Mouse (Mus musculus) lung, adult 2 months (tissue): ENCODE data around the gene Ddx58. TPM values are rescaled to one million over a fixed set of nuclear protein-coding genes. Genes with fewer than 3 reads are reported as not detected.

Source experiments
- DNase-seq: peaks from one replicate; pipeline ENCODE4 v3.0.0; 2022
- H3K4me1 ChIP-seq: fragments of 200-500 bp; 2 replicates; pipeline ENCODE4 v1.6.1; 2011; ENCODE audit warnings: low read length; ENCODE audit not compliant: control insufficient read depth, insufficient read depth
- H3K4me3 ChIP-seq: fragments of 200-500 bp; replicated peaks from 2 replicates; pipeline ENCODE3; 2011; ENCODE audit warnings: low read depth, mild to moderate bottlenecking, control low read depth, low read length; ENCODE audit errors: extremely low read depth
- CTCF ChIP-seq: fragments of 200-500 bp; IDR thresholded peaks from 2 replicates; pipeline ENCODE4 v1.5.1; 2011; ENCODE audit warnings: mild to moderate bottlenecking, low read length, control low read depth; ENCODE audit not compliant: insufficient read depth
- POLR2A ChIP-seq: fragments of 200-500 bp; IDR thresholded peaks from 2 replicates; pipeline ENCODE4 v1.6.1; 2011; ENCODE audit warnings: low read depth, mild to moderate bottlenecking, control low read depth, low read length, borderline replicate concordance; ENCODE audit errors: extremely low read depth
- WGBS: fragments of 180-500 bp; shearing (Covaris S2); methylation state at CpG from one replicate; pipeline ENCODE4 v1.1.7; 2018; 5-methylcytosine and 5-hydroxymethylcytosine counted together
- polyA plus RNA-seq: library from polyadenylated mRNA; depleted of rRNA; stranded (reverse); fragments of >200 nt; gene quantifications from 2 replicates; pipeline ENCODE4 v1.2.3, GENCODE M21; 2012

Ddx58 gene
- polyA plus RNA-seq, 1 experiment: 21.8 TPM

DNA sequence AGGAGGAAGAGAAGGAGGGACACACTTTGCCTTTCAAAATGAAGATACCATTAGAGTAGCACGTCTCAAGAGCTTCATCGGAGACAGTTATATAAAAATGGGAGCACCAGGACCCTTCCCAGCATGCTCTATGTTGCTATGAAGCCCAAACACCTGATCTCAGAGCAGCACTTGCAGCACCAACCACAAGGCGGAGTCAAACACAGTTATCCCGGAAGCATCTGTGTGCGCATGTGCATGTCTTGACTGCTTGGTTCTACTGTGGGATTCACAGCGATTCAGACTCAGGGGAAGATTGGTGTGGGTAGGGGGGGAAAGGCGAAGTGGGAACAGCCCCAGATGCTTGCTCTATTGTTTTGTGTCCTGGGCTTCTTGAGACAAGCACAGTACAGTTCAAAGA is 21.2 kb downstream of the Ddx58 start:
- Histone ChIP-seq H3K4me3 (no peak overlapping the region), H3K4me1 (no peaks in the 10 kb centered on the region)
- no peak for TF ChIP-seq POLR2A
- TF ChIP-seq CTCF: peak; percentile 64
- no peak for DNase-seq
- 72% methylated on average over 7 of the region's 7 CpGs for WGBS

DNA sequence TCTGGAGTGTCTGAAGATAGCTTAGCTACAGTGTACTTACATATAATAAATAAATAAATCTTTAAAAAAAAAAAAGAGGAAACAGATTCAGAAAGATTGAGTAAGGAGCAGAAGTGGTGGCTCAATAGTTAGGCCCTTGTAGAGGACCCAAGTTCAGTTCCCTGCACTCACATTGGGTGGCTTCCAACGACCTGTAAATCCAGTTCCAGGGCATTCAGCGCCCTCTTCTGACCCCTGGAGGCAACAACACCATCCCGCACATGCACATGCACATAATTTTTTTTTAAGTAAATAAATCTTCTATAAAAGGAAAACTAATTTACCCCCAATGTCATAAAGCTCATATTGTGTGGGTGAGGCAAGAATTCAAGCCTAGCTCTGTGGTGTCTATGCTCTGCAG is 21.7 kb downstream of the Ddx58 start:
- no peak for DNase-seq
- Histone ChIP-seq H3K4me1 (no peaks in the 10 kb centered on the region), H3K4me3 (no peak overlapping the region)
- TF ChIP-seq POLR2A (no peak), CTCF (0 out of 2 replicates have a peak, but pooled peaks have one; percentile 6)
- 59% methylated on average over 3 of the region's 3 CpGs for WGBS

- 92% methylated on average over 6 of the region's 6 CpGs for WGBS
- Histone ChIP-seq H3K4me3 (no peak overlapping the region), H3K4me1 (no peaks in the 10 kb centered on the region)
- no peak for DNase-seq
- no peak for TF ChIP-seq POLR2A
- no peak for TF ChIP-seq CTCF
Measured at GRCm38 (mm10) chr4:40212177-40212576, 27.5 kb downstream of the Ddx58 start.

- Histone ChIP-seq H3K4me3 (no peak overlapping the region), H3K4me1 (no peaks in the 10 kb centered on the region)
- DNase-seq: no peak
- TF ChIP-seq POLR2A (no peak), CTCF (no peak)
- 89% methylated on average over 5 of the region's 5 CpGs for WGBS
Measured at GRCm38 (mm10) chr4:40207701-40208100, 31.9 kb downstream of the Ddx58 start.

DNA sequence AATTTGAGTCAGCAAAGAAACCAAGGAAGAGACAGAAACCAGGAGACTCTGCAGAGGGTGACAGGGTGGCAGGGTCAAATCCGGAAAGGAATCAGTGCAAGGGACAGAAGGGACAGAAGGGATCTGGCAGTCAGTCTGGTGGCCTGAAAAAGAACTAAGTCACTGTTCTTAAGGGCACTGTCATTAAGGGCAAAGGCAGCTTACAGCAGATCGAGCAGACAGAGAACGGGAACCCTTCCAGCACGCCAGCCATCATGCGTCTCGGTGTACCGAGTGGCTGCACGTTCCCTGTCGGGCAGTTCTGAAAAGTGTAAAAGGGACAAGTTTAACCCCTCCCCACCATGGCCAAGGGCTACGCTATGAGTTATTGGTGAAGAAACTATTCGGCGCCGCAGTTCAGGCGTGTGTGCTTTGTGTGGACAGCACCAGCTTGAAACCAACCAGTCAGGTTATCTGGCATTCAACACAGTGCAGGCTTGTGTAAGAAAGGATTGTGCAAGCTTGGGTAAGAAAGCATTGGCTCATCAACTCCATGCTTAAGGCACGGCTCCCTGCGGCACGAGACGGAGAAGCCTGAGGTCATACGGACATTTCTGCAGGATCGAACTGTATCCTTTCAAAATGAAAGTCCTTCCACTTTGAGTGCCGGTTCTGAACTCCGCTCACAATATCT is 34.3 kb downstream of the Ddx58 start:
- TF ChIP-seq POLR2A (no peak), CTCF (no peak)
- no peaks in the 10 kb centered on the region for H3K4me1 ChIP-seq
- WGBS: 77% methylated on average over 22 of the region's 22 CpGs
- no peak for DNase-seq
- H3K4me3 ChIP-seq: no peak overlapping the region

- Histone ChIP-seq H3K4me1 (no peaks in the 10 kb centered on the region), H3K4me3 (no peak overlapping the region)
- WGBS: 79% methylated on average over 3 of the region's 3 CpGs
- DNase-seq: no peak
- no peak for TF ChIP-seq POLR2A
- no peak for TF ChIP-seq CTCF
Measured at GRCm38 (mm10) chr4:40204374-40204773, 35.3 kb downstream of the Ddx58 start.

DNA sequence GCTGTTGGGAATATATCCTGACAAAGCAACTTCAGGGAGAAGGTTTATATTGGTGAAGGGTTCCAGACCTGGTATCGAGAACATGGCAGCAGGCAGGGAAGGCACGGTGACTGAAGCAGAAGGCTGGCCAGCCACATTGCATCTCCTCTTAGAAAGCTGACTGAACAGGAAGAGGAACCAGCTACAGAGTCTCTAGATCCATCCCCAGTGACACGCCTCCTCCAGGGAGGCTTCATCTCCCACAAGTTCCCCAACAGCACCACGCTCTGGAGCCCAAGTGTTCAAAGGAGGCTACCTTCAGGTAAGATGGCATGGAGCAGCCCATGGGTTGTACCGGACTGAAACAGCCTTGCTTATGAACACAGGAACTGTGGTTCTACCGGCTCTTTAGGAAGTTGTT is 37.4 kb downstream of the Ddx58 start:
- Histone ChIP-seq H3K4me3 (no peak overlapping the region), H3K4me1 (no peaks in the 10 kb centered on the region)
- DNase-seq: no peak
- WGBS: 85% methylated on average over 6 of the region's 6 CpGs
- TF ChIP-seq CTCF: no peak
- no peak for TF ChIP-seq POLR2A

GRCm38 (mm10) chr4:40195336-40195735 is 44.3 kb downstream of the Ddx58 start:
- 91% methylated on average over 2 of the region's 2 CpGs for WGBS
- no peaks in the 10 kb centered on the region for H3K4me1 ChIP-seq
- no peak overlapping the region for H3K4me3 ChIP-seq
- TF ChIP-seq CTCF: no peak
- no peak for DNase-seq

GRCm38 (mm10) chr4:40193461-40193860 is 46.2 kb downstream of the Ddx58 start:
- no peaks in the 10 kb centered on the region for H3K4me1 ChIP-seq
- no peak overlapping the region for H3K4me3 ChIP-seq
- TF ChIP-seq CTCF (no peak), POLR2A (no peak)
- 69% methylated on average over 9 of the region's 9 CpGs for whole genome bisulfite sequencing
- DNase-seq: no peak

DNA sequence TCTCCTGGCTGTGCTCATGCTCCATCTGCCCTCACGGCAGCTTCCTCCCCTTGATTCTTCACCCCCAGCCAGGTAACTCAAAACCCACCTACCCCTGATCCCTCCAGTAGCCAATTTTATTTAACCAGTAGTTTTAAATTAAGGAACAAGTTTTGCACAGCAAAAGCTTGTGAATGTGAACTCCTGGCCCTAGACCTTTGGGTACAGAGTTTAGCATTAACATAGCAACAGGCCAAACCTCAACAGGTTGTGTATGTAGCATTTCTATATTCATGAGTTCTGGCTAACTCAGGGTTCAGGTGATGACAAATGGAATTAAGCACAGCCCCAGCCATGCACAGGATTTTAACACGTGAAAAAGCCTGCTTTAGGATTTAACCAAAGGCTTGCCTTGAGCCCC is 47.4 kb downstream of the Ddx58 start:
- TF ChIP-seq POLR2A (no peak), CTCF (no peak)
- no peak for DNase-seq
- 68% methylated on average over 2 of the region's 2 CpGs for WGBS
- H3K4me1 ChIP-seq: no peaks in the 10 kb centered on the region
- H3K4me3 ChIP-seq: no peak overlapping the region
